Mouse (Mus musculus): ENCODE results near the gene Hrasls.

GRCm38 (mm10) chr16:29192911-29193310 lies 16.6 kb upstream of the Hrasls start:
- TF ChIP-seq CTCF (IDR thresholded peaks at IDR 0.05; ENCODE audit: control insufficient read depth, insufficient read depth, insufficient replicate concordance, low read depth, low read length) (no peak), POLR2A (IDR thresholded peaks at IDR 0.05; ENCODE audit: control insufficient read depth, low read depth, low read length) (no peak)
